Mouse (Mus musculus) lung, postnatal 0 days (tissue): ENCODE results near the gene Tcaim.

Experiments used
- CTCF ChIP-seq: IDR thresholded peaks from 2 replicates; pipeline ENCODE4 v1.5.1; 2016; ENCODE audit warnings: antibody characterized with exemption, mild to moderate bottlenecking
- EP300 ChIP-seq: IDR thresholded peaks from 2 replicates; pipeline ENCODE4 v1.6.1; 2016; ENCODE audit warnings: antibody characterized with exemption, mild to moderate bottlenecking, control low read depth

GRCm38 (mm10) chr9:122829826-122830380 is 24.6 kb downstream of the Tcaim start:
- TF ChIP-seq CTCF (no peak), EP300 (no peak)
